Mouse (Mus musculus): ENCODE measurements at regions not wholly inside any gene's neighbourhood (a gene's known extent, or its start where the extent isn't known, plus 50 kb on each side); places are given as distances from the start of the nearest gene placed in this dataset.

- Histone ChIP-seq H3K4me2 (ENCODE audit: low read depth) (no peak overlapping the region), H3K27me3 (ENCODE audit: control insufficient read depth, insufficient read depth, insufficient read length) (no peaks in the 10 kb centered on the region), H3K36me3 (ENCODE audit: control insufficient read depth, insufficient read depth) (no peaks in the 10 kb centered on the region), H3K79me2 (ENCODE audit: control insufficient read depth, insufficient read depth) (no peaks in the 10 kb centered on the region), H3ac (ENCODE audit: control insufficient read depth, insufficient read length) (no peak overlapping the region), H3K4me3 (no peak overlapping the region)
- TF ChIP-seq REST (IDR thresholded peaks at IDR 0.05; ENCODE audit: insufficient read depth, insufficient read length) (no peak), CEBPB (IDR thresholded peaks at IDR 0.05; ENCODE audit: insufficient read depth, poor library complexity, severe bottlenecking) (no peak), E2F4 (IDR thresholded peaks at IDR 0.05; ENCODE audit: insufficient read depth) (no peak), TCF12 (IDR thresholded peaks at IDR 0.05; ENCODE audit: insufficient read depth, poor library complexity, severe bottlenecking) (no peak), POLR2AphosphoS2 (IDR thresholded peaks at IDR 0.05; ENCODE audit: insufficient read length, low read depth) (no peak), SRF (IDR thresholded peaks at IDR 0.05; ENCODE audit: control insufficient read depth, insufficient read length, low read depth) (no peak), USF1 (IDR thresholded peaks at IDR 0.05; ENCODE audit: low read depth) (no peak), POLR2A (IDR thresholded peaks at IDR 0.05; ENCODE audit: insufficient read length, low read depth) (no peak), MYOD1 (IDR thresholded peaks at IDR 0.05; ENCODE audit: control insufficient read depth in 1 of 3, insufficient read length in 2 of 3, low read depth in 2 of 3) (no peak), MAX (IDR thresholded peaks at IDR 0.05; ENCODE audit: low read depth) (no peak), MYOG (IDR thresholded peaks at IDR 0.05; ENCODE audit: control insufficient read depth in 1 of 3, insufficient read depth in 1 of 3, insufficient read length in 2 of 3, low read depth in 2 of 3) (no peak), TCF3 (IDR thresholded peaks at IDR 0.05; ENCODE audit: insufficient read length, low read depth) (no peak)
Measured at GRCm38 (mm10) chr13:103499376-103499775, 165.1 kb upstream of the Mast4 start.

GRCm38 (mm10) chr13:103494371-103494770 is 160.1 kb upstream of the Mast4 start:
- H3K27me3 ChIP-seq (ENCODE audit: control insufficient read depth, insufficient read depth, insufficient read length) = no peaks in the 10 kb centered on the region
- TF ChIP-seq MYOD1 (IDR thresholded peaks at IDR 0.05; ENCODE audit: control insufficient read depth in 1 of 3, insufficient read length in 2 of 3, low read depth in 2 of 3) = no peak
- no peak for TF ChIP-seq REST (IDR thresholded peaks at IDR 0.05; ENCODE audit: insufficient read depth, insufficient read length)
- TF ChIP-seq USF1 (IDR thresholded peaks at IDR 0.05; ENCODE audit: low read depth) = no peak
- no peak for TF ChIP-seq MYOG (IDR thresholded peaks at IDR 0.05; ENCODE audit: control insufficient read depth in 1 of 3, insufficient read depth in 1 of 3, insufficient read length in 2 of 3, low read depth in 2 of 3)
- no peak for TF ChIP-seq E2F4 (IDR thresholded peaks at IDR 0.05; ENCODE audit: insufficient read depth)
- no peak for TF ChIP-seq TCF12 (IDR thresholded peaks at IDR 0.05; ENCODE audit: insufficient read depth, poor library complexity, severe bottlenecking)
- no peak for TF ChIP-seq POLR2A (IDR thresholded peaks at IDR 0.05; ENCODE audit: insufficient read length, low read depth)
- TF ChIP-seq CEBPB (IDR thresholded peaks at IDR 0.05; ENCODE audit: insufficient read depth, poor library complexity, severe bottlenecking) = no peak
- no peak for TF ChIP-seq TCF3 (IDR thresholded peaks at IDR 0.05; ENCODE audit: insufficient read length, low read depth)
- H3K36me3 ChIP-seq (ENCODE audit: control insufficient read depth, insufficient read depth) = no peaks in the 10 kb centered on the region
- no peaks in the 10 kb centered on the region for H3K79me2 ChIP-seq (ENCODE audit: control insufficient read depth, insufficient read depth)
- H3K4me2 ChIP-seq (ENCODE audit: low read depth) = no peak overlapping the region
- H3K4me3 ChIP-seq = no peak overlapping the region
- H3ac ChIP-seq (ENCODE audit: control insufficient read depth, insufficient read length) = no peak overlapping the region

DNA sequence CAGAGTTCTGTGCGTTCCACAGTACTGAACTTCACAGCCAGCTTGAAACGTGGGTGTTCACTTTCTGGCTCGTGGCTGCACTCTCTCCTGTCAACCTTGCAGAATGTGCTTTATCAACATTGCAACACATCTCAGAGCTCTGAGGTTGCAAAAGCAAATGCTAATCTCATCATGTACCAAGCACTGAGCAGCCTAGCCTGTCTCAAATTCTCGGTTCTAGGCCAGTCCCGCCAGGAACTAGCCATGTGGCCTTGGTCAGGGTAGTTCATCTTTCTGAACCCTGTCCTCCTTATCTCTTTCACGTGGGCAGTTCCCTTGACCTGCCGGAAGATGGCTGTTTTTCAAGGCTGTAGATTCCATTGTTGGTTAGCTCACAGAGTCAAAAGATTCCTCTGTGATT is 159.3 kb upstream of the Mast4 start:
- Histone ChIP-seq H3K4me2 (ENCODE audit: low read depth) (no peak overlapping the region), H3K27me3 (ENCODE audit: control insufficient read depth, insufficient read depth, insufficient read length) (no peaks in the 10 kb centered on the region), H3K79me2 (ENCODE audit: control insufficient read depth, insufficient read depth) (no peaks in the 10 kb centered on the region), H3K36me3 (ENCODE audit: control insufficient read depth, insufficient read depth) (no peaks in the 10 kb centered on the region), H3K4me3 (no peak overlapping the region), H3ac (ENCODE audit: control insufficient read depth, insufficient read length) (no peak overlapping the region)
- TF ChIP-seq TCF3 (IDR thresholded peaks at IDR 0.05; ENCODE audit: insufficient read length, low read depth) = no peak
- no peak for TF ChIP-seq SRF (IDR thresholded peaks at IDR 0.05; ENCODE audit: control insufficient read depth, insufficient read length, low read depth)
- TF ChIP-seq E2F4 (IDR thresholded peaks at IDR 0.05; ENCODE audit: insufficient read depth) = no peak
- no peak for TF ChIP-seq REST (IDR thresholded peaks at IDR 0.05; ENCODE audit: insufficient read depth, insufficient read length)
- TF ChIP-seq CEBPB (IDR thresholded peaks at IDR 0.05; ENCODE audit: insufficient read depth, poor library complexity, severe bottlenecking) = no peak
- TF ChIP-seq POLR2A (IDR thresholded peaks at IDR 0.05; ENCODE audit: insufficient read length, low read depth) = no peak
- no peak for TF ChIP-seq MYOD1 (IDR thresholded peaks at IDR 0.05; ENCODE audit: control insufficient read depth in 1 of 3, insufficient read length in 2 of 3, low read depth in 2 of 3)
- TF ChIP-seq USF1 (IDR thresholded peaks at IDR 0.05; ENCODE audit: low read depth) = no peak
- no peak for TF ChIP-seq POLR2AphosphoS2 (IDR thresholded peaks at IDR 0.05; ENCODE audit: insufficient read length, low read depth)
- no peak for TF ChIP-seq MYOG (IDR thresholded peaks at IDR 0.05; ENCODE audit: control insufficient read depth in 1 of 3, insufficient read depth in 1 of 3, insufficient read length in 2 of 3, low read depth in 2 of 3)
- no peak for TF ChIP-seq MAX (IDR thresholded peaks at IDR 0.05; ENCODE audit: low read depth)
- TF ChIP-seq TCF12 (IDR thresholded peaks at IDR 0.05; ENCODE audit: insufficient read depth, poor library complexity, severe bottlenecking) = no peak

GRCm38 (mm10) chr13:103490049-103490448 is 155.8 kb upstream of the Mast4 start:
- Histone ChIP-seq H3K36me3 (ENCODE audit: control insufficient read depth, insufficient read depth) (no peaks in the 10 kb centered on the region), H3K27me3 (ENCODE audit: control insufficient read depth, insufficient read depth, insufficient read length) (no peaks in the 10 kb centered on the region), H3ac (ENCODE audit: control insufficient read depth, insufficient read length) (no peak overlapping the region), H3K4me3 (no peak overlapping the region), H3K4me2 (ENCODE audit: low read depth) (no peak overlapping the region), H3K79me2 (ENCODE audit: control insufficient read depth, insufficient read depth) (no peaks in the 10 kb centered on the region)
- no peak for TF ChIP-seq TCF12 (IDR thresholded peaks at IDR 0.05; ENCODE audit: insufficient read depth, poor library complexity, severe bottlenecking)
- TF ChIP-seq E2F4 (IDR thresholded peaks at IDR 0.05; ENCODE audit: insufficient read depth) = no peak
- TF ChIP-seq SRF (IDR thresholded peaks at IDR 0.05; ENCODE audit: control insufficient read depth, insufficient read length, low read depth) = no peak
- TF ChIP-seq MAX (IDR thresholded peaks at IDR 0.05; ENCODE audit: low read depth) = no peak
- TF ChIP-seq TCF3 (IDR thresholded peaks at IDR 0.05; ENCODE audit: insufficient read length, low read depth) = no peak
- no peak for TF ChIP-seq MYOG (IDR thresholded peaks at IDR 0.05; ENCODE audit: control insufficient read depth in 1 of 3, insufficient read depth in 1 of 3, insufficient read length in 2 of 3, low read depth in 2 of 3)
- no peak for TF ChIP-seq POLR2AphosphoS2 (IDR thresholded peaks at IDR 0.05; ENCODE audit: insufficient read length, low read depth)
- no peak for TF ChIP-seq POLR2A (IDR thresholded peaks at IDR 0.05; ENCODE audit: insufficient read length, low read depth)
- no peak for TF ChIP-seq MYOD1 (IDR thresholded peaks at IDR 0.05; ENCODE audit: control insufficient read depth in 1 of 3, insufficient read length in 2 of 3, low read depth in 2 of 3)
- TF ChIP-seq CEBPB (IDR thresholded peaks at IDR 0.05; ENCODE audit: insufficient read depth, poor library complexity, severe bottlenecking) = no peak
- no peak for TF ChIP-seq USF1 (IDR thresholded peaks at IDR 0.05; ENCODE audit: low read depth)

Measured in myocyte (in vitro differentiated cells).